Mouse (Mus musculus) liver, embryonic 14.5 days (tissue): ENCODE data around the gene Ggt7. TPM values are rescaled to one million over a fixed set of nuclear protein-coding genes. Genes with fewer than 3 reads are reported as not detected.

Experiments used
- ATAC-seq: fragments of 200-750 bp; cut with Nextera tagmentation; 2 replicates; pipeline ENCODE4 v1.8.0; 2017; ENCODE audit warnings: moderate number of reproducible peaks, mild to moderate bottlenecking, moderate library complexity; ENCODE audit not compliant: insufficient read depth
- DNase-seq, 3 experiments: peaks; one replicate each; pipeline ENCODE4 v3.0.0-alpha.2; 2012 to 2013; ENCODE audit warnings: low read depth in 3 of 3, low spot score in 3 of 3
- H3K27ac ChIP-seq: fragments of 300-500 bp; sonication (generic); 2 replicates; pipeline ENCODE4 v1.5.1; 2014; ENCODE audit warnings: moderate library complexity, mild to moderate bottlenecking, control low read depth, inconsistent platforms
- H3K27me3 ChIP-seq: fragments of 300-500 bp; sonication (generic); 2 replicates; pipeline ENCODE4 v1.6.1; 2014; ENCODE audit warnings: mild to moderate bottlenecking, low read length, moderate library complexity; ENCODE audit not compliant: control insufficient read depth, insufficient read depth
- H3K36me3 ChIP-seq: fragments of 300-500 bp; sonication (generic); replicated peaks from 2 replicates; pipeline ENCODE4 v1.6.1; 2014; ENCODE audit warnings: low read depth; ENCODE audit not compliant: control insufficient read depth, insufficient read depth
- H3K4me1 ChIP-seq, 2 experiments: fragments of 200-500 bp in 1 of 2; fragments of 300-500 bp in 1 of 2; sonication (generic) in 1 of 2; replicated peaks; 2 replicates each; pipeline ENCODE4 v1.6.1; 2012 to 2014; ENCODE audit warnings: antibody characterized with exemption in 1 of 2, inconsistent platforms in 1 of 2, low read length in 1 of 2; ENCODE audit not compliant: control insufficient read depth in 2 of 2, insufficient read depth in 2 of 2
- H3K4me2 ChIP-seq: fragments of 300-500 bp; sonication (generic); 2 replicates; pipeline ENCODE4 v1.6.1; 2014; ENCODE audit warnings: low read depth, mild to moderate bottlenecking, control low read depth, moderate library complexity
- H3K4me3 ChIP-seq, 2 experiments: fragments of 200-500 bp in 1 of 2; fragments of 300-500 bp in 1 of 2; sonication (generic) in 1 of 2; 2 replicates each; pipeline ENCODE4 v1.5.1; 2012 to 2014; ENCODE audit warnings: low read depth in 2 of 2, low read length in 2 of 2, mild to moderate bottlenecking in 2 of 2, control low read depth in 1 of 2, inconsistent platforms in 1 of 2, moderate library complexity in 1 of 2; ENCODE audit not compliant: insufficient read depth in 1 of 2
- H3K9ac ChIP-seq: fragments of 300-500 bp; sonication (generic); replicated peaks from 2 replicates; pipeline ENCODE4 v1.6.1; 2014; ENCODE audit warnings: mild to moderate bottlenecking, control low read depth, moderate library complexity
- H3K9me3 ChIP-seq: fragments of 300-500 bp; sonication (generic); 2 replicates; pipeline ENCODE4 v1.6.1; 2016; ENCODE audit warnings: low read length, mixed read lengths; ENCODE audit not compliant: control insufficient read depth
- CTCF ChIP-seq: IDR thresholded peaks from 2 replicates; pipeline ENCODE4 v1.5.1; 2016; ENCODE audit warnings: antibody characterized with exemption, low read depth, control low read depth
- EP300 ChIP-seq: IDR thresholded peaks from 2 replicates; pipeline ENCODE4 v1.6.1; 2016; ENCODE audit warnings: antibody characterized with exemption, low read depth
- WGBS: fragments of 180-500 bp; shearing (Covaris S2); extraction: QIAGEN DNeasy Blood & Tissue Kit; methylation state at CpG from one replicate; pipeline ENCODE4 v1.1.7; 2014; ENCODE audit not compliant: insufficient replicate concordance; 5-methylcytosine and 5-hydroxymethylcytosine counted together
- polyA plus RNA-seq, 2 experiments: library from polyadenylated mRNA; depleted of rRNA in 1 of 2; stranded (reverse) in 1 of 2; unstranded in 1 of 2; fragments of >200 nt; fragmentation: Nextera tagmentation in 1 of 2; extraction: Ambion mirVana in 1 of 2; gene quantifications; 2 replicates each; pipeline versions ENCODE4 v1.2.1 to v1.2.3; 2012 to 2014

Gene Ggt7
- polyA plus RNA-seq, 2 experiments, result 0.18 to 0.35 TPM

- peak overlapping the region; percentile 21 for H3K27ac ChIP-seq
- no peak for TF ChIP-seq EP300
- no peak for TF ChIP-seq CTCF
- WGBS, result 58% methylated on average over 5 of the region's 5 CpGs
- H3K9me3 ChIP-seq, result no peaks in the 10 kb centered on the region
- DNase-seq (no peak), ATAC-seq (no peak)
- H3K4me1 ChIP-seq, result peaks cover 0 to 5% of the 10 kb centered on the region in 2 experiments; a peak in 2 of 4 replicates
- H3K4me3 ChIP-seq, result 0 out of 4 replicates have a peak overlapping the region, but pooled peaks of 1 of the 2 experiments have one; percentile 6
- no peaks in the 10 kb centered on the region for H3K27me3 ChIP-seq
- no peaks in the 10 kb centered on the region for H3K36me3 ChIP-seq
- no peak overlapping the region; the same call in 1 of the 2 replicates for H3K9ac ChIP-seq
- peak overlapping the region; percentile 34 for H3K4me2 ChIP-seq
Measured at GRCm38 (mm10) chr2:155537761-155538462, 19.9 kb upstream of the Ggt7 start.

- H3K9me3 ChIP-seq, result no peaks in the 10 kb centered on the region
- TF ChIP-seq CTCF, result no peak
- TF ChIP-seq EP300, result no peak
- H3K9ac ChIP-seq, result no peak overlapping the region
- no peak overlapping the region for H3K4me3 ChIP-seq
- no peak for DNase-seq
- H3K4me1 ChIP-seq, result peaks cover 0 to 5% of the 10 kb centered on the region in 2 experiments; a peak in 2 of 4 replicates
- H3K27ac ChIP-seq, result no peak overlapping the region
- no peaks in the 10 kb centered on the region for H3K36me3 ChIP-seq
- no peak for ATAC-seq
- H3K4me2 ChIP-seq, result no peak overlapping the region
- H3K27me3 ChIP-seq, result no peaks in the 10 kb centered on the region
Measured at GRCm38 (mm10) chr2:155536292-155536691, 18.3 kb upstream of the Ggt7 start.

GRCm38 (mm10) chr2:155527367-155527766 is 9.3 kb upstream of the Ggt7 start:
- TF ChIP-seq EP300 (peak; percentile 70; the same call in 1 of the 2 replicates), CTCF (no peak)
- H3K4me1 ChIP-seq, result peaks cover 0 to 11% of the 10 kb centered on the region in 2 experiments; a peak in 2 of 4 replicates
- H3K9me3 ChIP-seq, result no peaks in the 10 kb centered on the region
- no peak overlapping the region for H3K4me3 ChIP-seq
- no peak overlapping the region for H3K27ac ChIP-seq
- no peaks in the 10 kb centered on the region for H3K27me3 ChIP-seq
- ATAC-seq (0 out of 2 replicates have a peak, but pooled peaks have one; percentile 31), DNase-seq (peak in 2 of 3 experiments; percentile 52 to 55)
- H3K9ac ChIP-seq, result no peak overlapping the region
- WGBS, result 7% methylated on average over 5 of the region's 5 CpGs
- no peak overlapping the region for H3K4me2 ChIP-seq
- no peaks in the 10 kb centered on the region for H3K36me3 ChIP-seq

DNA sequence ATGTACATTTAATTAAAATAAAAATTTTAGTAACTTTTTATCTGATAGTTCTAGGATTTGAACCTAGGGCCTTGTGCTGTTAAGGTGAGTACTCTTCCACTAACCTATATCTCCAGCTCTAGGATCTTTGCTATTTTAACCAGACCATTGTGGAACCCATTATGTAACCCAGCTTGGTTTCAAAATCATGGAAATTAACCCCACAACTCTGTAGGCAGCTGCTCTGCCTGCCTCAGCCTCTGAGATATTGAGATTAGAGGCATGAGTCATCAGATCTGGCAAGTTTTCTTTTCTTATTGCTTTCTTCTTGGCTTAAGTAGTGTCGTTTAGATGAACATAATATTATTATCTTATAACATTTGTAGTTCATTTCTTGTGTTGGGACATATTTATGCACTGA is 6.3 kb upstream of the Ggt7 start:
- no peak overlapping the region for H3K9ac ChIP-seq
- no peak overlapping the region for H3K27ac ChIP-seq
- H3K9me3 ChIP-seq, result no peaks in the 10 kb centered on the region
- WGBS, result 15% methylated on average over 1 of the region's 1 CpGs
- H3K36me3 ChIP-seq, result no peaks in the 10 kb centered on the region
- TF ChIP-seq CTCF (no peak), EP300 (no peak)
- DNase-seq (no peak), ATAC-seq (no peak)
- H3K4me1 ChIP-seq, result peaks cover 0 to 13% of the 10 kb centered on the region in 2 experiments; a peak in 2 of 4 replicates
- no peak overlapping the region for H3K4me2 ChIP-seq
- no peak overlapping the region for H3K4me3 ChIP-seq
- H3K27me3 ChIP-seq, result no peaks in the 10 kb centered on the region

GRCm38 (mm10) chr2:155523706-155524105 is 5.7 kb upstream of the Ggt7 start:
- peaks cover 4 to 16% of the 10 kb centered on the region in 2 experiments for H3K4me1 ChIP-seq
- WGBS, result 15% methylated on average over 5 of the region's 5 CpGs

More at GRCm38 (mm10) chr2:155523706-155524105, 5.7 kb upstream of the Ggt7 start:
- Histone ChIP-seq H3K27me3 (no peaks in the 10 kb centered on the region), H3K9me3 (no peaks in the 10 kb centered on the region), H3K4me3 (no peak overlapping the region), H3K4me2 (no peak overlapping the region), H3K27ac (no peak overlapping the region), H3K9ac (no peak overlapping the region), H3K36me3 (no peaks in the 10 kb centered on the region)
- DNase-seq (no peak), ATAC-seq (no peak)
- TF ChIP-seq CTCF (no peak), EP300 (no peak)
